Mouse (Mus musculus): ENCODE results near the gene Git1.

- no peak for TF ChIP-seq CTCF (IDR thresholded peaks at IDR 0.05; ENCODE audit: extremely low read depth, insufficient read length, insufficient replicate concordance, low read depth, low read length)
- no peak for TF ChIP-seq POLR2A (IDR thresholded peaks at IDR 0.05; ENCODE audit: low read depth, low read length)
These were observed 25.0 kb upstream of the Git1 start for GRCm38 (mm10) chr11:77468397-77468796.

All from small intestine, adult 2 months (tissue).